Mouse (Mus musculus) neural tube, embryonic 11.5 days (tissue): ENCODE results near the gene Gm20388. TPM values are rescaled to one million over a fixed set of nuclear protein-coding genes. Genes with fewer than 3 reads are reported as not detected.

Experiments
- ATAC-seq: fragments of 200-750 bp; cut with Nextera tagmentation; 2 replicates; pipeline ENCODE4 v1.8.0; 2017; ENCODE audit warnings: moderate number of reproducible peaks, mild to moderate bottlenecking, moderate TSS enrichment, moderate library complexity; ENCODE audit not compliant: insufficient read depth, low FRiP score, low TSS enrichment
- DNase-seq: peaks from one replicate; pipeline ENCODE4 v3.0.0-alpha.2; 2015; ENCODE audit warnings: low spot score
- H3K27ac ChIP-seq: fragments of 300-500 bp; sonication (generic); 2 replicates; pipeline ENCODE4 v1.5.1; 2014; ENCODE audit warnings: low read depth, mild to moderate bottlenecking, low read length
- H3K27me3 ChIP-seq: fragments of 300-500 bp; sonication (generic); 2 replicates; pipeline ENCODE4 v1.6.1; 2014; ENCODE audit warnings: mild to moderate bottlenecking, low read length, mixed read lengths; ENCODE audit not compliant: control insufficient read depth, insufficient read depth
- H3K36me3 ChIP-seq: fragments of 300-500 bp; sonication (generic); 2 replicates; pipeline ENCODE4 v1.6.1; 2014; ENCODE audit warnings: mild to moderate bottlenecking, low read length, moderate library complexity, mixed read lengths; ENCODE audit not compliant: control insufficient read depth, insufficient read depth
- H3K4me1 ChIP-seq: fragments of 300-500 bp; sonication (generic); 2 replicates; pipeline ENCODE4 v1.6.1; 2014; ENCODE audit warnings: low read length, mixed read lengths; ENCODE audit not compliant: control insufficient read depth, insufficient read depth
- H3K4me2 ChIP-seq: fragments of 300-500 bp; sonication (generic); 2 replicates; pipeline ENCODE4 v1.6.1; 2014; ENCODE audit warnings: low read depth, mild to moderate bottlenecking, moderate library complexity
- H3K4me3 ChIP-seq: fragments of 300-500 bp; sonication (generic); 2 replicates; pipeline ENCODE4 v1.5.1; 2014; ENCODE audit warnings: low read depth, low read length
- H3K9ac ChIP-seq: fragments of 300-500 bp; sonication (generic); 2 replicates; pipeline ENCODE4 v1.6.1; 2014; ENCODE audit warnings: mild to moderate bottlenecking, low read length
- H3K9me3 ChIP-seq: fragments of 300-500 bp; sonication (generic); 2 replicates; pipeline ENCODE4 v1.6.1; 2016; ENCODE audit warnings: low read length; ENCODE audit not compliant: control insufficient read depth
- WGBS: fragments of 180-500 bp; shearing (Covaris S2); extraction: QIAGEN DNeasy Blood & Tissue Kit; methylation state at CpG from one replicate; pipeline ENCODE4 v1.1.7; 2014; 5-methylcytosine and 5-hydroxymethylcytosine counted together
- polyA plus RNA-seq: library from polyadenylated mRNA; unstranded; fragments of >200 nt; fragmentation: Nextera tagmentation; extraction: Ambion mirVana; gene quantifications from 2 replicates; pipeline ENCODE4 v1.2.1, GENCODE M21; 2014

Gm20388 gene
- polyA plus RNA-seq, 1 experiment from 2014 or later = not detected

GRCm38 (mm10) chr8:120416522-120417394 is 506.1 kb downstream of the Gm20388 start:
- Histone ChIP-seq H3K27me3 (no peaks in the 10 kb centered on the region), H3K9ac (peak overlapping the region; percentile 37; the same call in 1 of the 2 replicates), H3K4me1 (peaks cover 83% of the 10 kb centered on the region), H3K9me3 (no peaks in the 10 kb centered on the region), H3K4me2 (peak overlapping the region; percentile 21), H3K27ac (peak overlapping the region; percentile 94), H3K4me3 (no peak overlapping the region), H3K36me3 (no peaks in the 10 kb centered on the region)
- 4% methylated on average over 33 of the region's 33 CpGs for WGBS
- DNase-seq (peak; percentile 84), ATAC-seq (peak; percentile 78)

GRCm38 (mm10) chr8:120418188-120418587 is 507.5 kb downstream of the Gm20388 start:
- WGBS = 72% methylated on average over 5 of the region's 5 CpGs
- no peaks in the 10 kb centered on the region for H3K27me3 ChIP-seq
- peak overlapping the region; percentile 16; the same call in 1 of the 2 replicates for H3K9ac ChIP-seq
- no peak overlapping the region for H3K4me3 ChIP-seq
- peak overlapping the region; percentile 94 for H3K27ac ChIP-seq
- no peak for ATAC-seq
- no peak overlapping the region for H3K4me2 ChIP-seq
- H3K9me3 ChIP-seq = no peaks in the 10 kb centered on the region
- H3K36me3 ChIP-seq = no peaks in the 10 kb centered on the region
- H3K4me1 ChIP-seq = peaks cover 83% of the 10 kb centered on the region
- no peak for DNase-seq

- Histone ChIP-seq H3K9ac (no peak overlapping the region), H3K27ac (no peak overlapping the region), H3K9me3 (no peaks in the 10 kb centered on the region), H3K27me3 (no peaks in the 10 kb centered on the region), H3K4me1 (peaks cover 84% of the 10 kb centered on the region), H3K4me2 (no peak overlapping the region), H3K4me3 (no peak overlapping the region), H3K36me3 (no peaks in the 10 kb centered on the region)
- WGBS = 75% methylated on average over 9 of the region's 9 CpGs
- DNase-seq (no peak), ATAC-seq (no peak)
These were observed 509.0 kb downstream of the Gm20388 start for GRCm38 (mm10) chr8:120419675-120420074.

- Histone ChIP-seq H3K27me3 (no peaks in the 10 kb centered on the region), H3K4me1 (peaks cover 88% of the 10 kb centered on the region), H3K9me3 (no peaks in the 10 kb centered on the region), H3K4me3 (no peak overlapping the region), H3K27ac (0 out of 2 replicates have a peak overlapping the region, but pooled peaks have one; percentile 47), H3K9ac (no peak overlapping the region), H3K36me3 (no peaks in the 10 kb centered on the region), H3K4me2 (no peak overlapping the region)
- DNase-seq (no peak), ATAC-seq (no peak)
- WGBS = 74% methylated on average over 5 of the region's 5 CpGs
These were observed 509.6 kb downstream of the Gm20388 start for GRCm38 (mm10) chr8:120420226-120420625.

GRCm38 (mm10) chr8:120421638-120422037 is 511.0 kb downstream of the Gm20388 start:
- WGBS = under 1% methylated on average over 9 of the region's 9 CpGs
- no peak overlapping the region for H3K4me2 ChIP-seq

GRCm38 (mm10) chr8:120422236-120422635 is 511.6 kb downstream of the Gm20388 start:
- Histone ChIP-seq H3K4me2 (no peak overlapping the region), H3K9me3 (no peaks in the 10 kb centered on the region), H3K27me3 (no peaks in the 10 kb centered on the region), H3K4me3 (no peak overlapping the region), H3K4me1 (peaks cover 88% of the 10 kb centered on the region), H3K9ac (no peak overlapping the region), H3K36me3 (no peaks in the 10 kb centered on the region), H3K27ac (peak overlapping the region; percentile 71)
- ATAC-seq (no peak), DNase-seq (no peak)
- 65% methylated on average over 8 of the region's 8 CpGs for WGBS

More at GRCm38 (mm10) chr8:120421638-120422037, 511.0 kb downstream of the Gm20388 start:
- ATAC-seq (peak; percentile 25; the same call in 1 of the 2 replicates), DNase-seq (peak; percentile 77)
- Histone ChIP-seq H3K9me3 (no peaks in the 10 kb centered on the region), H3K27me3 (no peaks in the 10 kb centered on the region), H3K9ac (peak overlapping the region; percentile 37), H3K4me1 (peaks cover 88% of the 10 kb centered on the region), H3K36me3 (no peaks in the 10 kb centered on the region), H3K4me3 (no peak overlapping the region), H3K27ac (peak overlapping the region; percentile 71)

- Histone ChIP-seq H3K4me3 (no peak overlapping the region), H3K9ac (no peak overlapping the region), H3K4me1 (peaks cover 78% of the 10 kb centered on the region), H3K9me3 (no peaks in the 10 kb centered on the region), H3K27ac (no peak overlapping the region), H3K4me2 (no peak overlapping the region), H3K36me3 (no peaks in the 10 kb centered on the region), H3K27me3 (no peaks in the 10 kb centered on the region)
- DNase-seq (no peak), ATAC-seq (no peak)
- whole genome bisulfite sequencing = 36% methylated on average over 7 of the region's 7 CpGs
These were observed 512.9 kb downstream of the Gm20388 start for GRCm38 (mm10) chr8:120423576-120423975.

- H3K9ac ChIP-seq = peak overlapping the region; percentile 36; the same call in 1 of the 2 replicates
These were observed 514.2 kb downstream of the Gm20388 start for GRCm38 (mm10) chr8:120424829-120425198.

More at GRCm38 (mm10) chr8:120424829-120425198, 514.2 kb downstream of the Gm20388 start:
- Histone ChIP-seq H3K27me3 (no peaks in the 10 kb centered on the region), H3K36me3 (no peaks in the 10 kb centered on the region), H3K4me1 (peaks cover 78% of the 10 kb centered on the region), H3K27ac (peak overlapping the region; percentile 96), H3K4me2 (0 out of 2 replicates have a peak overlapping the region, but pooled peaks have one; percentile 12), H3K9me3 (no peaks in the 10 kb centered on the region), H3K4me3 (no peak overlapping the region)
- WGBS = 35% methylated on average over 4 of the region's 4 CpGs
- ATAC-seq (no peak), DNase-seq (no peak)
